Mouse (Mus musculus) cortical plate, adult 2 months (tissue): Measurements from ENCODE around the gene Mon1a. TPM values are rescaled to one million over a fixed set of nuclear protein-coding genes. Genes with fewer than 3 reads are reported as not detected.

ENCODE experiments used
- H3K27ac ChIP-seq: fragments of 200-500 bp; 2 replicates; pipeline ENCODE4 v1.5.1; 2012; ENCODE audit warnings: low read length, control low read depth, inconsistent platforms; ENCODE audit not compliant: insufficient read depth
- H3K4me1 ChIP-seq: fragments of 200-500 bp; 2 replicates; pipeline ENCODE4 v1.6.1; 2011; ENCODE audit warnings: low read length; ENCODE audit not compliant: control insufficient read depth, insufficient read depth
- H3K4me3 ChIP-seq: fragments of 200-500 bp; 2 replicates; pipeline ENCODE4 v1.5.1; 2011; ENCODE audit warnings: mild to moderate bottlenecking, low read length, control low read depth; ENCODE audit not compliant: insufficient read depth
- CTCF ChIP-seq: fragments of 200-500 bp; IDR thresholded peaks from 2 replicates; pipeline ENCODE4 v1.5.1; 2011; ENCODE audit warnings: mild to moderate bottlenecking, control low read depth, low read length; ENCODE audit not compliant: insufficient read depth; ENCODE audit errors: extremely low read depth
- POLR2A ChIP-seq: fragments of 200-500 bp; IDR thresholded peaks from 2 replicates; pipeline ENCODE4 v1.6.1; 2011; ENCODE audit warnings: mild to moderate bottlenecking, low read length, control low read depth; ENCODE audit not compliant: insufficient read depth; ENCODE audit errors: extremely low read depth
- polyA plus RNA-seq: library from polyadenylated mRNA; depleted of rRNA; stranded (reverse); fragments of >200 nt; gene quantifications from 2 replicates; pipeline ENCODE4 v1.2.3, GENCODE M21; 2012; rRNA removed

Gene Mon1a
- polyA plus RNA-seq, 1 experiment, result 31.2 TPM

DNA sequence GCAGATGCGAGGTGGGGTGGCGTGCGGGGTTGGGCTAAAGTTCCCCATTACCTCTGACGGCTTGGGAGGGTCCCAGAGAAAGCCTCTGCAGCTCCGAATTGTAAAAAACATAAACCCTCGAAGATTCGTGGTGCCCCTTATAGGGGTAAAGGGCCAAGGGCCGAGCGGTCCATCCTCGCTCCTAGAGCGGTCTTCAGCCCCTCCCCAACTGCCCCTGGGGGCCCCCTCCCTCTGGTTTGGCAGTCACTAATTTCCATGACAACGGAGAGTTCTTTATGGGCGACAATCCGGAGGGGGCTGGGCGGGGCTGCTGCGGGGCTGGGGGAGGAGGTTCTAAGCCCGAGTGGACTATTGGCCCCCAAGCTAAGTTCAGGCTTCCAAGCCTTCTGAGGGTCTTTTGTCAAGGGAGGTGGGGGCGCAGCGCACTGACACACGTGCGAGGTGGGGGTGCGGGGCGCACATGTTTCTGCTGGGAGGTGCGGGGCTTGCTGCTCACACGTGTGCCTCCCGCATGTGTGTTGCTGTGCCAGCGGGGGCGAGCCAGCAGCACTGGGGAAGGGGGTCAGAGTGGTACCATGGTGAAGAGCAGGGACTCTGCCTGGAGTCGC is 48.4 kb downstream of the Mon1a start:
- TF ChIP-seq CTCF, result no peak
- peaks cover 14% of the 10 kb centered on the region for H3K4me1 ChIP-seq

DNA sequence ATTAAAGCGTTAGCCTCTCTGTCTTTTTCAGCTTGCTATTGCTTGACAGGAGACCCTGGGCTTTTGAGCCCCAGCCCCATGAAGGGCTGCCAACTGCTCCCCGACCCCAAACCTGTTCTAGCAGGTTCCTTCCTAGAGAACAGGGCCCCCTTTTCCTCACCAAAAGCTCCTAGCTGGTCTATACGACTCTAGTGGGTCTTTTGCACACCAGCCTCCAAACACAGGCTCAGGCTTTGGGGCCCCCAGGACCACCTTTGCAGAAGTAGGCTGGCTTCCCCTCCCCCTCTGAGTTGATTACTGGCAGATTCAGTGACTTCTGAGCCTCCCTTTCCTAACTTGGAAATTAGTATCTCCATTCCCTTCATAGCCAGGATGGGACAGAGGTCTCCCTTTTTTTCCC is 48.9 kb downstream of the Mon1a start:
- Histone ChIP-seq H3K27ac (peak overlapping the region; percentile 80), H3K4me1 (peaks cover 14% of the 10 kb centered on the region), H3K4me3 (peak overlapping the region; percentile 87)
- TF ChIP-seq POLR2A (no peak), CTCF (no peak)

More for the DNA sequence above, 48.4 kb downstream of the Mon1a start:
- Histone ChIP-seq H3K4me3 (peak overlapping the region; percentile 87), H3K27ac (peak overlapping the region; percentile 83)

DNA sequence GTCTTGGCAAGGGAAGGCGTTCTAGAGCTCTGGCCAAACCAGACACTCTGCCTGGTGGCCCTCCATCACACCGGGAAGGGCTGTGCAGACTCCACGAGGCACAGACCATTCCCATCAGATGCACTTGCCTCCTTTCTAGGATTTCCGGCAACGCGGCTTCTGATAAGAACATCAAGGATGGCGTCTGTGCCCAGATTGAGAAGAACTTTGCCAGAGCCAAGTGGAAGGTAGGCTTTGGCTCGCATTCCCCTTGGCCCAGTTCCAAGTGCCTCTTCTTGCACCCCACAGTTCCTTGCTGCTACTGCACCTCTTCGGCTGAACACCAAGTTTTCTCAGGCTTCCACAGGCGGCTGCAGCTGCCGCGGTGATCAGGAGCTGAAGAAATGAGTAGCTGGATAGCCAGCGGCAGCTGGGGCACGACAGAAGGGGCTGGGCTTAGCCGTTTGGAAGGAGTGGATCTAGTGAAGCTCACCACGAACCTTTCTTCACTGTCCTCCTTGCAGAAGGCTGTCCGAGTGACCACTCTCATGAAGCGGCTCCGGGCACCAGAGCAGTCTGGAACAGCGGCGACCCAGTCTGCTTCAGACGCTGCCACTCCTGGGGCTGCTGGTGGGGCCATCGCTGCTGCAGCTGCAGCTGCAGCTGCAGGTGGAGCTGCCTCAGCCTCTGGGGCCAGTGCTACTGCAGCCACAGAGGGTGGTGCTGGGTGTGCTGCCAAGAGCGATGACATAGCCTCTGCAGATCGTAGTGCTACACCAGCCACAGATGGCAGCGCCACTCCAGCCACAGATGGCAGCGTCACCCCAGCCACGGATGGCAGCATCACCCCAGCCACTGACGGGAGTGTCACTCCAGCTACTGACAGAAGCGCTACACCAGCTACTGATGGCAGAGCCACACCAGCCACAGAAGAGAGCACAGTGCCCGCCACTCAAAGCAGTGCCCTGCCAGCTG is 59.6 kb downstream of the Mon1a start:
- no peak overlapping the region; the same call in 1 of the 2 replicates for H3K27ac ChIP-seq
- no peaks in the 10 kb centered on the region for H3K4me1 ChIP-seq
- TF ChIP-seq CTCF, result no peak
- no peak for TF ChIP-seq POLR2A
- no peak overlapping the region for H3K4me3 ChIP-seq

DNA sequence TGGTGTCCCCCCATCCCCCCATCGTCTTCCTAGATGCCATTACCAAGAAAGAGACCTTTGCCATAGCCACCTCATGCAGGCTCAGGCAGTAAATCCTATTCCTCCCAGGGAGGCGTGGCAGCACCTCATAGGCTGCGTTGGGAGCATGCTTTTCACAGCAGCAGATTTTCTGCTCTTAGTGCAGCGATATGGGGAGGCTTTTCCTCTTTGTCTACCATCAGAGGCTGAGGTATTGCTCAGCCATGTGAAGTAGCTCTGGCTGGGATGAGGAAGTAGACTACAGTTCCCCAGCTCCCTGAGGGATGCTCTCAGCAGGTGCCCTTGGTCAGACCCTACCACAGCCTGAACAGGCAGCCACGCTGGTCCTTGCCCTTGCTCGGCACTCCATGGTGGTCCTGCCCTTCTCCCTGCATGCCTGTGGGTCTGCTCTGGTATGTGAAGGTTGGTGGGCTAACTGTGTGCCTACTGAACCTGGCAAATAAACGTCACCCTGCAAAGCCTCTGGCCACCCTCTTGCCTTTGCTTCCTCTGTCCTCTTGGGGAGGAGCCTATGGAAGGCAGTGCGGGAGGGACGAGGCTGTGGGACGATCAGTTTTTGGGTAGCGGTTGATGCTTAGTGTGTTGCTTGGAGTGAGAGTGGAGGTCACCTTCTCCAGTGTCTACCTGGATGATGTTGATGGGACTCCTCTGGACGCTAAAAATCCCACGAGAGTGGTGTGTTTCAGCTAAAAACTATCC is 61.4 kb downstream of the Mon1a start:
- TF ChIP-seq CTCF (no peak), POLR2A (no peak)
- no peaks in the 10 kb centered on the region for H3K4me1 ChIP-seq
- no peak overlapping the region for H3K27ac ChIP-seq

DNA sequence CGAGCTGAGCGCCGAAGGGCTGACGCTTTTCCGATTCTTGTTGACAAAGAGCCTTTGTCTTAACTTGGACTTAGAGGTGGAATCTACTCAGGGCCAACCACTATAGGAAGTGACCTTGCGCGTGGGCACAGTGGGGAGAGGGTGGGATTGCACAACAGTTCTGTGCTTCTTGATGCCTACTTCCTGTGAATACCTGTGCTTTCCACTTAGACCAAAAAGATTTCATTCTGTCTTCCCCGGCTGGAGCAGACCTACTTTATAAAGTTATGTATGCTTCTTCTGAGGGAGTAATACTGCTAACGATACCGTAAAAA is 61.9 kb downstream of the Mon1a start, which contains the start of gene Traip:
Gene Traip (plus strand): TSS at position 215 of the 314 bp plus-strand sequence.
- H3K27ac ChIP-seq, result no peak within 1 kb of the TSS
- H3K4me3 ChIP-seq, result peak within 1 kb of the TSS; percentile 33
- no peak for TF ChIP-seq POLR2A
- no peak for TF ChIP-seq CTCF
- H3K4me1 ChIP-seq, result no peaks in the 10 kb centered on the region

More for the DNA sequence above, 61.4 kb downstream of the Mon1a start:
- H3K4me3 ChIP-seq, result no peak overlapping the region

DNA sequence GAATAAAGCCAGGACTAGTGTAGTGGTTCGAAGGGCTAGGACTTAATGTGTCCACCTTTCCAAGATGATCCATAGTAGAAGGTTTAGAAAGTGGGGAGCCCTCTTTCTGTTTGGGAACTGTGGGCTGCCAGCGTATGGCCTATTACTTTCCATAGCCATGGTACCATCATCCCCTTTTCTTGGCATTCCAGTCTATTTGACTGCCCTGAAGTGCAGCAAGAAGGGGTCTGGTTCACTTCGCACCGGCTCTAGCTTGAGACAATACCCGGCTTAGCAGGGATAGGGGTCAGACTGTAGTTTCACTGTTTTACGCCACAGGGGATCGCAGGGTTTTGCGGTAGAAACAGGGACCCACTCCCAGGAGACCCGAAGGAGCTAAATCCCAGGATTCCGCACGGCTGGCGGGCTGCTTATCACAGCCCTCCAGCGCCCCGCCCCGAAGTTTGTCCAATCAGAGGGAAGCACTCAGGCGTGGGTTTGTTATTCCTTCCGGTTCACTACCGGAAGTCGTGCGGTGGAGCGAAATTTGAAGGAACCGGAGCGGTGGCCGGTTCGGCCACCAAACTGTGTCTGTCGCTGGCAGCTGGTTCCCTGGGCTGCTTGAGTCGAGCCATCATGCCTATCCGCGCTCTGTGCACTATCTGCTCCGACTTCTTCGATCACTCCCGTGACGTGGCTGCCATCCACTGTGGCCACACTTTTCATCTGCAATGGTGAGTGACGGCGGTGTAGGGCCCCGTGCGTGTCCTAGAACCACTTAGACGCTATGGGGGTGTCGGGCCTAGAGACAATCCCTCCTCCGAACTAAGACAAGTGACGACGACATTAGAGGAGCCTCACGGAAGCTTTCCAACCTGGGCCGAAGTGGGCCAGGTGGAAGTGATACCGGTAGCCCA is 62.8 kb downstream of the Mon1a start:
- no peaks in the 10 kb centered on the region for H3K4me1 ChIP-seq
- H3K27ac ChIP-seq, result no peak overlapping the region
- TF ChIP-seq CTCF (no peak), POLR2A (peak; percentile 86)
- peak overlapping the region; percentile 33 for H3K4me3 ChIP-seq

Other genes with a start within 250 kb of the Mon1a start
- gene Slc38a3, start 218.6 kb upstream of the Mon1a start, polyA plus RNA-seq, result 134 and 156 TPM in 2 replicates
- gene Gnat1, start 208.4 kb upstream of the Mon1a start, polyA plus RNA-seq, result 0.40 and 0.42 TPM in 2 replicates
- 29.1 and 30.1 TPM in 2 replicates for gene Sema3f, start 177.7 kb upstream of the Mon1a start, polyA plus RNA-seq
- 138 and 156 TPM in 2 replicates for gene Rbm5, start 117.2 kb upstream of the Mon1a start, polyA plus RNA-seq
- 60.7 and 62.5 TPM in 2 replicates for gene Rbm6, start 14.9 kb upstream of the Mon1a start, polyA plus RNA-seq
- 2.0 and 2.4 TPM in 2 replicates for gene Mst1r, start 18.7 kb downstream of the Mon1a start, polyA plus RNA-seq
- not detected in 2 replicates for gene Actl11, start 40.3 kb downstream of the Mon1a start, polyA plus RNA-seq
- 459 and 489 TPM in 2 replicates for gene Camkv, start 47.5 kb downstream of the Mon1a start, polyA plus RNA-seq
- gene Traip, start 62.0 kb downstream of the Mon1a start, polyA plus RNA-seq, result 11.1 and 15.7 TPM in 2 replicates
- gene Uba7, start 87.4 kb downstream of the Mon1a start, polyA plus RNA-seq, result 13.5 and 14.9 TPM in 2 replicates
- 0.15 and 0.35 TPM in 2 replicates for gene Gm20661, start 94.9 kb downstream of the Mon1a start, polyA plus RNA-seq
- gene Inka1, start 97.7 kb downstream of the Mon1a start, polyA plus RNA-seq, result 4.8 and 7.4 TPM in 2 replicates
- 1.9 and 4.2 TPM in 2 replicates for gene Cdhr4, start 104.3 kb downstream of the Mon1a start, polyA plus RNA-seq
- gene Gm20662, start 108.2 kb downstream of the Mon1a start, polyA plus RNA-seq, result 4.5 and 5.6 TPM in 2 replicates
- gene Ip6k1, start 114.3 kb downstream of the Mon1a start, polyA plus RNA-seq, result 180 and 186 TPM in 2 replicates
- gene Gmppb, start 161.1 kb downstream of the Mon1a start, polyA plus RNA-seq, result 14.4 and 14.5 TPM in 2 replicates
- gene Amigo3, start 165.0 kb downstream of the Mon1a start, polyA plus RNA-seq, result 1.6 and 1.7 TPM in 2 replicates
- gene Mst1, start 192.3 kb downstream of the Mon1a start, polyA plus RNA-seq, result 0.10 TPM in 1 of 2 replicates, not detected in the other
- 76.2 and 82.3 TPM in 2 replicates for gene Rnf123, start 195.2 kb downstream of the Mon1a start, polyA plus RNA-seq
- gene Apeh, start 206.5 kb downstream of the Mon1a start, polyA plus RNA-seq, result 26.1 TPM in 2 replicates